In the genomic region with DNA sequence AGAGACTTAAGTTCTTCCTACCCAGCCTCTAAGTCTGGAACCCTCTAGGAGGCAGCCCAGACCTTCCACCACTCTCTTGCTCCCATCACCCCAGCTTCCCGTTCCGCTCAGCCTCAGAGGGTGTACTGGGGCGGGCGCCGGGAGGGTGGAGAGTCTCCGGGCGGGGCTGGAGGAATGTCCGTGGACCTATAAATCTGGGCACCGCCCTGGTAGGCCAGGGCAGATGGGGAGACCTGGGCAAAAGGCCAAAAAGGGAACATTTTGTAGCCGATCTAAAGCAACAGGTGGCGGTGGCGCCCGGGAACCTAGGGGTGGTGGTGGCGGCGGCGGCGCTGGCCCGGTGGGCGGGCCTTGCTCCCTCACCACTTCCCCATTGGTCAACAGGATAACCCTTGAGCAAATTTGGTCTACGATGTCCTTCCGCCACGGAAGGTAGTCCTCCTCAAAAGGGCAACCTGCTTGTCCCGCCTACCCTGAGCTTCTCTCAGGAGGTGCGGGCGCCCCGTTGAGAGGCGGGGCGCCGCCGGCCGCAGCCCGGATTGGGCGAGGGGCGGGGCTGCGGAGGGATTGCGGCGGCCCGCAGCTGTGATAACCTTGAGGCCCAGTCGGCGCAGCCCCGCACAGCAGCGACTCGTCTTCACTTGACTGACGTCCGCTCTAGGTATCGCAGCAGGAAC, we compare ENCODE assay signal across 8 mouse cellular contexts. TPM values are rescaled to one million over a fixed set of nuclear protein-coding genes. Genes with fewer than 3 reads are reported as not detected.
DNase-seq lines count a peak whose midpoint lies in the region; ATAC-seq and TF ChIP-seq lines count a peak whose summit lies in the region.

Pkm (plus strand) TSS at position 411 of the 677 bp plus-strand sequence.

- under 1% methylated on average over 46 of the region's 46 CpGs for whole genome bisulfite sequencing in kidney, embryonic 14.5 days
- WGBS in limb, embryonic 15.5 days: under 1% methylated on average over 46 of the region's 46 CpGs

- peak; percentile 100 for DNase-seq in A20 (ENCODE audit: low read depth, low spot score)
- DNase-seq in heart, adult 9 months (ENCODE audit: low spot score in 2 of 2): peak; percentile 98 to 99
- DNase-seq in monocyte, adult 2 months (ENCODE audit: low read depth in 1 of 2, low spot score in 2 of 2): peak; percentile 81 to 89
- DNase-seq in spleen, postnatal 36 days (ENCODE audit: low spot score in 2 of 2): peak; percentile 97 to 98

- peak within 1 kb of the TSS; percentile 90 for H3K27ac ChIP-seq in bone marrow macrophage, adult 2 months (ENCODE audit: insufficient read depth, low read depth, low read length)
- H3K27ac ChIP-seq in embryonic fibroblast, embryonic 13.5 days (ENCODE audit: insufficient read depth, low read length): peak within 1 kb of the TSS; percentile 98
- H3K27ac ChIP-seq in kidney, embryonic 14.5 days (ENCODE audit: low read depth, low read length): peak within 1 kb of the TSS; percentile 95
- peak within 1 kb of the TSS; percentile 96 for H3K27ac ChIP-seq in limb, embryonic 15.5 days

- H3K4me3 ChIP-seq in bone marrow macrophage, adult 2 months (ENCODE audit: insufficient read depth, low read length): peak within 1 kb of the TSS; percentile 85
- peak within 1 kb of the TSS; percentile 94 for H3K4me3 ChIP-seq in embryonic fibroblast, embryonic 13.5 days (ENCODE audit: insufficient read depth, low read length)
- H3K4me3 ChIP-seq in kidney, embryonic 14.5 days (ENCODE audit: low read length): peak within 1 kb of the TSS; percentile 90
- peak within 1 kb of the TSS; percentile 78 for H3K4me3 ChIP-seq in limb, embryonic 15.5 days

- peaks cover 12% of the 10 kb centered on the region for H3K36me3 ChIP-seq in kidney, embryonic 14.5 days (ENCODE audit: control insufficient read depth, insufficient read depth, low read length)
- peaks cover 11% of the 10 kb centered on the region for H3K36me3 ChIP-seq in limb, embryonic 15.5 days

- no peaks in the 10 kb centered on the region for H3K9me3 ChIP-seq in kidney, embryonic 14.5 days (ENCODE audit: control insufficient read depth, low read length)
- no peaks in the 10 kb centered on the region for H3K9me3 ChIP-seq in limb, embryonic 15.5 days

- peak within 1 kb of the TSS; percentile 91 for H3K9ac ChIP-seq in kidney, embryonic 14.5 days (ENCODE audit: low read depth, low read length)
- H3K9ac ChIP-seq in limb, embryonic 15.5 days: peak within 1 kb of the TSS; percentile 75

- TF ChIP-seq CTCF in bone marrow macrophage, adult 2 months (IDR thresholded peaks at IDR 0.05; ENCODE audit: low read depth, low read length): no peak
- no peak for TF ChIP-seq CTCF in embryonic fibroblast, embryonic 13.5 days (IDR thresholded peaks at IDR 0.05; ENCODE audit: borderline replicate concordance, insufficient read depth, low read length)

- peak; percentile 93 for ATAC-seq in kidney, embryonic 14.5 days (ENCODE audit: low FRiP score, low TSS enrichment)
- peak; percentile 90 for ATAC-seq in limb, embryonic 15.5 days (ENCODE audit: insufficient number of reproducible peaks, low FRiP score, low TSS enrichment, low read depth)

- peak; percentile 97 for TF ChIP-seq POLR2A in bone marrow macrophage, adult 2 months (IDR thresholded peaks at IDR 0.05; ENCODE audit: borderline replicate concordance, low read depth, low read length)
- TF ChIP-seq POLR2A in embryonic fibroblast, embryonic 13.5 days (IDR thresholded peaks at IDR 0.05; ENCODE audit: low read depth, low read length): peak; percentile 99

- no peaks in the 10 kb centered on the region for H3K27me3 ChIP-seq in kidney, embryonic 14.5 days (ENCODE audit: control insufficient read depth, insufficient read depth, low read length)
- H3K27me3 ChIP-seq in limb, embryonic 15.5 days: no peaks in the 10 kb centered on the region

- peak within 1 kb of the TSS; percentile 79 for H3K4me2 ChIP-seq in kidney, embryonic 14.5 days (replicated peaks; ENCODE audit: low read depth, low read length)
- H3K4me2 ChIP-seq in limb, embryonic 15.5 days: peak within 1 kb of the TSS; percentile 52

- peaks cover 22% of the 10 kb centered on the region for H3K4me1 ChIP-seq in bone marrow macrophage, adult 2 months (ENCODE audit: control insufficient read depth, insufficient read depth, low read length)
- peaks cover 16% of the 10 kb centered on the region for H3K4me1 ChIP-seq in embryonic fibroblast, embryonic 13.5 days (ENCODE audit: control insufficient read depth, insufficient read depth, low read length)
- peaks cover 27% of the 10 kb centered on the region for H3K4me1 ChIP-seq in kidney, embryonic 14.5 days (ENCODE audit: control insufficient read depth, insufficient read depth, low read length)
- peaks cover 35% of the 10 kb centered on the region for H3K4me1 ChIP-seq in limb, embryonic 15.5 days

RNA-seq across cellular contexts. Expression of gene Pkm, which starts in this region (rescaled TPM):
- polyA plus RNA-seq in bone marrow macrophage, adult 2 months (2012; ENCODE audit: insufficient read depth, insufficient read length, missing spikeins): 1,076 and 1,171 TPM in 2 replicates
- 1,030 and 1,261 TPM in 2 replicates for polyA plus RNA-seq in embryonic fibroblast, embryonic 13.5 days (2011; ENCODE audit: insufficient read length, low read depth, missing spikeins)
- polyA plus RNA-seq in kidney, embryonic 14.5 days (2014; fragmentation: Nextera tagmentation; extraction: Ambion mirVana): 879 and 1,230 TPM in 2 replicates
- 1,195 and 1,260 TPM in 2 replicates for polyA plus RNA-seq in limb, embryonic 15.5 days (2015; fragmentation: Nextera tagmentation; extraction: Ambion mirVana)

Comparison
In these comparisons a context has a peak if more than half of its experiments do, and no peak if none do; other contexts are left out.
1. Peak in every context shown above with its lines: DNase-seq, ATAC-seq, H3K4me3 ChIP-seq and H3K27ac ChIP-seq.